Mouse (Mus musculus): ENCODE measurements around the gene Zic5. TPM values are rescaled to one million over a fixed set of nuclear protein-coding genes. Genes with fewer than 3 reads are reported as not detected.

The Zic5 gene
- polyA plus RNA-seq (2012; rRNA removed) = not detected in 2 replicates

GRCm38 (mm10) chr14:122464763-122465741, at the start of gene Zic5:
TSS of gene Zic5 (minus strand) at chr14:122465677.
- 2% methylated on average over 59 of the region's 62 CpGs for WGBS
- H3K4me1 ChIP-seq (ENCODE audit: control insufficient read depth, insufficient read depth, low read length) = no peaks in the 10 kb centered on the region
- H3K4me3 ChIP-seq (ENCODE audit: insufficient read depth, low read depth, low read length) = peak within 1 kb of the TSS; percentile 26
- DNase-seq = peak; percentile 7
- no peak for TF ChIP-seq CTCF (conservative IDR thresholded peaks at IDR 0.05; ENCODE audit: insufficient read depth, insufficient read length, low read depth, low read length)
- no peak for TF ChIP-seq POLR2A (IDR thresholded peaks at IDR 0.05; ENCODE audit: low read depth, low read length)
- H3K36me3 ChIP-seq (ENCODE audit: control insufficient read depth, insufficient read depth, low read length) = no peaks in the 10 kb centered on the region
- H3K27me3 ChIP-seq (replicated peaks; ENCODE audit: control insufficient read depth, insufficient read depth, low read length) = peaks cover 25% of the 10 kb centered on the region
- H3K27ac ChIP-seq (ENCODE audit: insufficient read depth, low read depth, low read length) = no peak within 1 kb of the TSS

DNA sequence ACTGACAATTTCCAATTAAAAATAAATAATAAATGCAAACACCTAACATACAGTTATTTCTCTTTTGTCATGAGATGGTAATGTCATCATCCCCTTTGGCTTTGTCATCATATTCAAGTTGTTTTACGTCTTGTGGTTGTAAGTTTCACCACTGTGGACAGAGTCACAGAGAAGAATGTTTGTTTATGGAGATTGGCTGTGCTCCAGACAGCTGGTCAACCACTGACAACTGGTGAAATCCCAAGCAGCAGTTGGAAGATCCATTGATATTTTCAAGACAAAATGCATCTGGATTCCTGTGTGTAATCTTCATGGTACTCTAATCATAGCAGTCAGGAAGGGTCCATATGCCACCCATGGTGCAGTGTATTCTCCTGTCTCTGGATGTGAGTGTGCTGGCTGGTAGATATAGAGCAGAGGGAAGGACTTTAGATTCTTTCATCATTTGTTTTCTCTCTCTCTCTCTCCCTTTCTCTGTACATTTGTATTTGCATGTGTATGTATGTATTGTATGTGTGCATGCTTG, 48.1 kb upstream of the Zic5 start:
- H3K27me3 ChIP-seq (replicated peaks; ENCODE audit: control insufficient read depth, insufficient read depth, low read length) = no peaks in the 10 kb centered on the region
- H3K36me3 ChIP-seq (ENCODE audit: control insufficient read depth, insufficient read depth, low read length) = no peaks in the 10 kb centered on the region
- no peak for DNase-seq
- TF ChIP-seq CTCF (conservative IDR thresholded peaks at IDR 0.05; ENCODE audit: insufficient read depth, insufficient read length, low read depth, low read length) (no peak), POLR2A (IDR thresholded peaks at IDR 0.05; ENCODE audit: low read depth, low read length) (no peak)
- no peaks in the 10 kb centered on the region for H3K4me1 ChIP-seq (ENCODE audit: control insufficient read depth, insufficient read depth, low read length)
- WGBS = 61% methylated on average over 1 of the region's 1 CpGs
- no peak overlapping the region for H3K4me3 ChIP-seq (ENCODE audit: insufficient read depth, low read depth, low read length)
- H3K27ac ChIP-seq (ENCODE audit: insufficient read depth, low read depth, low read length) = no peak overlapping the region

GRCm38 (mm10) chr14:122511519-122511918, 46.0 kb upstream of the Zic5 start:
- Histone ChIP-seq H3K4me3 (ENCODE audit: insufficient read depth, low read depth, low read length) (no peak overlapping the region), H3K36me3 (ENCODE audit: control insufficient read depth, insufficient read depth, low read length) (no peaks in the 10 kb centered on the region), H3K27ac (ENCODE audit: insufficient read depth, low read depth, low read length) (no peak overlapping the region), H3K27me3 (replicated peaks; ENCODE audit: control insufficient read depth, insufficient read depth, low read length) (no peaks in the 10 kb centered on the region), H3K4me1 (ENCODE audit: control insufficient read depth, insufficient read depth, low read length) (no peaks in the 10 kb centered on the region)
- TF ChIP-seq POLR2A (IDR thresholded peaks at IDR 0.05; ENCODE audit: low read depth, low read length) (no peak), CTCF (conservative IDR thresholded peaks at IDR 0.05; ENCODE audit: insufficient read depth, insufficient read length, low read depth, low read length) (no peak)
- DNase-seq = no peak
- WGBS = 41% methylated on average over 3 of the region's 3 CpGs

DNA sequence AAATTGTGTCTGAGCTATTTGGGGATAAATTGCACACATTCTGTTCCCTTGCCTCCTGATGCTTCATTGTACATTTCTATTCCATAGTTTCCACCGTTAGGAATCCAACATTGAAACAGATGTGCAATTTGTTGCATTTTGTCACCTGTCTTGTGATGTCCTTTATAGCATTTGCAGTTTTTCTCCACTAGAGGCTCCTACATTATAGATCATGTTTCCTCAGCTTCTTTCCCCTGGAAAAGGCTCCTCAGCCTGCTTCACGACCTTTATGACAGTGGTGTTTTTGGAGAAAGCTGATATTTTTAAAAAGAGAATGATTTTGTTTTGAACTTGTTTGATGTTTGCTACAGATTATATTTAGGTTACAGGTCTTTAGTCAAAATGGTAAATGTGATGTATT, 43.6 kb upstream of the Zic5 start:
- DNase-seq = peak; percentile 39

DNA sequence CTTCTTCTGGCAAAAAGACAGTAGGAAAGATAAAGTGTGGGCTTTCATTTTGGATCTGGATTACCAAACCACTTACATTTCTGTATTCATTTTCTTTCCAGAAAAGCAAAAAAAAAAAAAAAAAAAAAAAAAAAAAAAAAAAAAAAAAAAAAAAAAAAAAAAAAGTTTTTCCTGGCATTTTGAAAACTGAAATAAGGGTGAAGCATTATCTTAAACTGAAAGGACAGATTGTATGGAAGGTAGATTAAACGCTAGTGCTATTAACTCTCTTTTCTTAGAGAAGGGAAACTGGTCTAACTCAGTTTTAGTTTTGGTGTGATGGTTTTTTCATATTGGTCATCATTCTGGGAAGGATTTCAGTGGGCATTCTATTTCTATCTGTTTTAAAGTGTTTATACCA, 26.5 kb upstream of the Zic5 start:
- no peak overlapping the region for H3K27ac ChIP-seq (ENCODE audit: insufficient read depth, low read depth, low read length)
- H3K4me1 ChIP-seq (ENCODE audit: control insufficient read depth, insufficient read depth, low read length) = no peaks in the 10 kb centered on the region
- TF ChIP-seq POLR2A (IDR thresholded peaks at IDR 0.05; ENCODE audit: low read depth, low read length) = no peak
- no peak for TF ChIP-seq CTCF (conservative IDR thresholded peaks at IDR 0.05; ENCODE audit: insufficient read depth, insufficient read length, low read depth, low read length)
- H3K36me3 ChIP-seq (ENCODE audit: control insufficient read depth, insufficient read depth, low read length) = no peaks in the 10 kb centered on the region
- peaks cover 6% of the 10 kb centered on the region for H3K27me3 ChIP-seq (replicated peaks; ENCODE audit: control insufficient read depth, insufficient read depth, low read length)
- no peak for DNase-seq
- 81% methylated on average over 1 of the region's 1 CpGs for WGBS
- no peak overlapping the region for H3K4me3 ChIP-seq (ENCODE audit: insufficient read depth, low read depth, low read length)

More for the DNA sequence above, 43.6 kb upstream of the Zic5 start:
- TF ChIP-seq POLR2A (IDR thresholded peaks at IDR 0.05; ENCODE audit: low read depth, low read length) = no peak
- no peak for TF ChIP-seq CTCF (conservative IDR thresholded peaks at IDR 0.05; ENCODE audit: insufficient read depth, insufficient read length, low read depth, low read length)
- H3K4me3 ChIP-seq (ENCODE audit: insufficient read depth, low read depth, low read length) = no peak overlapping the region
- 13% methylated on average over 2 of the region's 2 CpGs for WGBS
- H3K27me3 ChIP-seq (replicated peaks; ENCODE audit: control insufficient read depth, insufficient read depth, low read length) = no peaks in the 10 kb centered on the region
- H3K27ac ChIP-seq (ENCODE audit: insufficient read depth, low read depth, low read length) = no peak overlapping the region
- H3K4me1 ChIP-seq (ENCODE audit: control insufficient read depth, insufficient read depth, low read length) = no peaks in the 10 kb centered on the region
- H3K36me3 ChIP-seq (ENCODE audit: control insufficient read depth, insufficient read depth, low read length) = no peaks in the 10 kb centered on the region

DNA sequence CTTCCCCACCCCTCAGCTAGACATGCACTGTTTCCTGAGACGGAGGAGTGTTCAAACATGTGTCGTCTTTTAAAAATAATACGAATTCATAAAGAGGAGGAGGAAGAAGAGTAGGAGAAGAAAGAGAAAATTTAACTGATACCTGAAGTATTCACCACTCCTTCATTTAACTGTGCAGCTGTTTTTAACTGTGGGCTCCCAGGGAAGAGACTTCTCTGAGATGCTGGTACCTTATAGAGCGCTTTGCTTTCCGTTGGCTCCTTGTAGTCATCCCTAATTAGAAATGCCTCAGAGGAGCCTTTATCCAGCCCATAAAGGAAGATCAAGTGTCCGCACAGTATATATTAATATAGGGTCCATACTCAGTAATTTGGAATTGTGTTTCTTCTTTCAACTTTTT, 26.0 kb upstream of the Zic5 start:
- TF ChIP-seq CTCF (conservative IDR thresholded peaks at IDR 0.05; ENCODE audit: insufficient read depth, insufficient read length, low read depth, low read length) = no peak
- TF ChIP-seq POLR2A (IDR thresholded peaks at IDR 0.05; ENCODE audit: low read depth, low read length) = no peak
- H3K4me1 ChIP-seq (ENCODE audit: control insufficient read depth, insufficient read depth, low read length) = no peaks in the 10 kb centered on the region
- H3K36me3 ChIP-seq (ENCODE audit: control insufficient read depth, insufficient read depth, low read length) = no peaks in the 10 kb centered on the region
- no peak for DNase-seq
- no peak overlapping the region for H3K27ac ChIP-seq (ENCODE audit: insufficient read depth, low read depth, low read length)
- peaks cover 6% of the 10 kb centered on the region for H3K27me3 ChIP-seq (replicated peaks; ENCODE audit: control insufficient read depth, insufficient read depth, low read length)
- H3K4me3 ChIP-seq (ENCODE audit: insufficient read depth, low read depth, low read length) = no peak overlapping the region
- WGBS = 77% methylated on average over 6 of the region's 6 CpGs

Data from kidney, adult 2 months (tissue).